Mouse (Mus musculus) small intestine, adult 2 months (tissue): ENCODE measurements around the gene Ttll12.

Source experiments
- CTCF ChIP-seq: fragments of 200-500 bp; IDR thresholded peaks from 2 replicates; pipeline ENCODE4 v1.5.1; 2012; ENCODE audit warnings: low read depth, mild to moderate bottlenecking, control low read depth, inconsistent platforms, low read length, moderate library complexity, mixed read lengths; ENCODE audit not compliant: insufficient replicate concordance, insufficient read length; ENCODE audit errors: extremely low read depth
- POLR2A ChIP-seq: fragments of 200-500 bp; IDR thresholded peaks from 2 replicates; pipeline ENCODE4 v1.6.1; 2012; ENCODE audit warnings: low read depth, mild to moderate bottlenecking, control low read depth, inconsistent platforms, low read length, moderate library complexity

- TF ChIP-seq CTCF = no peak
- no peak for TF ChIP-seq POLR2A
Measured at GRCm38 (mm10) chr15:83596833-83597232, 1.9 kb upstream of the Ttll12 start.
